Mouse (Mus musculus): ENCODE measurements around the gene Cyp2b13.
"Not testable (repeated sequence)": the region's sequence is repeated elsewhere in the genome, so short reads cannot be mapped to it uniquely, and the experiment has no call there.

The Cyp2b13 gene

DNA sequence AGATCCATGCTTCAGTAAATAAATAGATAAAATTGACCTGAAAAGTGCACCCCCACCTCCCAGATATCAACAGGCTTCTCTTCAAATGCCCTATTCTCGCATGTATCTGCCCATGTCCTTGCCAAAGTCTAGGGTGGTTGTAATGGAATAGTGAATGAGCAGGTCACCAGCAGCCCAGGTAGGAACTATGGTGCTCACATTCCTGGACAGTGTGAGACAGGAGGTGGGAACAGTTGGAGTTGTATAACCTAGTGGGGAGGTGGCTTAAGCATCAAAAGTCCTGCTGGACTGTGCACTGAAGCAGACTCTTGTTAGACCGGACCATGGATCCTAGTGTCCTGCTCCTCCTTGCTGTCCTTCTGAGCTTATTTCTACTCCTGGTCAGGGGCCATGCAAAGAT lies at the start of gene Cyp2b13:
TSS of gene Cyp2b13 (plus strand) at position 301 of the 400 bp plus-strand sequence.
- not testable (repeated sequence) for DNase-seq (ENCODE audit: low read depth, low spot score)

DNA sequence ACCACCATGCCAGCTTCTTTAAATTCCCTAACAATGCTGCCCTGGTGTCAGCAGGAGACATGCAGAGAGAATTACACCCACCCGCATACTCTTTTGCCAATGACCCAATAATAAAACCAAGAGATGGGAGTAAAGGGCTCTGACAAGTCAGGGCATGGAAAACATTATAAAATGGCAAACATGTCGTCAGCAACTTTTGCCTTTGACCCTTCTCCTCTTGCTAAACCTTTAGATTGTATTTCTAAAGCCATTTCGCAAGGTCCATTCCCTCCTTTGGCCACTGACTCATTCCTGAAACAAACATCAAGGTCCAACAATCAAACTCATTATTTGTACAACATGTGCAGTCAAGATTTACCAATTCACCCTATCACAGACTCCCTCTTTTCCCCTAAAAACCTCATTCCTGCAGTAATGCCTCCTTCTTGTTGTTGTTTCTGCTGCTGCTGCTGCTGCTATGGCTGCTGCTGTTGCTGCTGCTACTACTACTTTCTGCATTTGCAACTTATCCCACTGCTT lies 41.4 kb upstream of the Cyp2b13 start:
- not testable (repeated sequence) for DNase-seq (ENCODE audit: low read depth, low spot score)

DNA sequence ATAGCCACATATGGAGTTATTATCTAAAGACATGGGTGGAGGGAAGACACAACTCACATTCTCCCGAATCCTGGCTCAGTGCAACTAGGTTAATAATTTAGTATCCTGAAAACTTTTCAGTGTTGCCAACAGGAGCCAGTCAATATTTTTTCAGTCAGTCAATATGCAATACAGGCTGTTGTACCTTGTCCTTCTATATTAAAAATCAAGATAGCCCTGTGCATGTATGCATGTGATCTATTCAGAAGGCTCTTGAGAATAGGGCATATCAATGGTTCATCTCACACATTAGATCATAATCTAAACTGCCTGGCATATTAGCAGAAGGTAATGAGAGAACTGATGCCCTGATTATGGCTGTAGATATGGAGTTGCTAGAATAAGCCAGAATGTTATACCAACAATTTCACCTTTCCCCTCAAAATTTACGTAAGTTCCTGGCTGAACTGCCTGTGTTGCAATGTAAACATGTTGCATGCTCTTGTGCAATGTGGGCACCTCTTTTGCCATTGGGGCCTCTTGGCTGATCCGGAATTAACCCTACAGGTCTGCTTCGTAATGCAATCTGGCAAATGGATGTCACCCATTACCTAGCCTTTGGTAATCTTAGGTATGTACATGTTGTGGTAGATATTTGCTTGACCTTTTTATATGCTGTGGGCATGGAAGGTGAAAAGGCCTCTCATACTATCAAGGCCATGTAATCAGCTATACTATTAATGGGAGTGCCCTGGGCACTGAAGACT lies 6.2 kb upstream of the Cyp2b13 start:
- DNase-seq (ENCODE audit: low read depth, low spot score): not testable (repeated sequence)

DNA sequence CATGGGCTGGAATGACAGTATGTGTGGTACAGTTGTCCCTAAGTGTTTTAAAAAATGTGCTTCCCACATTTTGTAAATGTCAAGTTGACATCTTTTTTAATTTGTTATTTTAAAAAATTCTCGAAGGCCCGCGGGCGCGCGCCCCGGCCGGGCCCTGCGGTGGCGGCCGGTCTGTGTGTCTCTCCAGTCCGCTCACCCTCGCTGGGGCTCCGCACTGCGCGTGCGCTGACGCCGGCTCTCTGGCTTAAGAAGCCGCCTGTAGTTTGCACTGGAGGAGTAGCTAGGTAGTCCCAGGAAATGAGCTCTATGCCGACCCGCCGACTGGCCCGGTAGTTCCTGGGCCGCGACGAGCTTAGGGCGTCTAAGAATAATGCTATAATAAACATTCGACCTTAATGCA lies 10.4 kb downstream of the Cyp2b13 start:
- peak; percentile 0 for DNase-seq (ENCODE audit: low read depth, low spot score)

DNA sequence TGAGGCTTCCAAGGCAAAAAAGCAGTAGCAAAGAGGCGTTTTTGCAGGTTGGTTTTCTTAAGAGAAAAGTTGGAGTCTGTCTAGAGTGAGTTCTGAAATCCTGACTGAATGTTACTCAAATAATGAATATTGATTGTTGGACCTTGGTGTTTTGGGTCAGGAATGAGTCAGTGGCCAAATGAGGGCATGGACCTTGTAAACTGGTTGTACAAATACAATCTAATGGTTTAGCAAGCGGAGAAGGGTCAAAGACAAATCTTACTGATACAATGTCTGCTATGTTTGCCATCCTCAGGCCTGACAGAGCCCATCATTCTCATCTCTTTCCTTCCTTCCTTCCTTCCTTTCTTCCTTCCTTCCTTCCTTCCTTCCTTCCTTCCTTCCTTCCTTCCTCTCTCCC lies 21.3 kb downstream of the Cyp2b13 start:
- no peak for DNase-seq (ENCODE audit: low read depth, low spot score)

DNA sequence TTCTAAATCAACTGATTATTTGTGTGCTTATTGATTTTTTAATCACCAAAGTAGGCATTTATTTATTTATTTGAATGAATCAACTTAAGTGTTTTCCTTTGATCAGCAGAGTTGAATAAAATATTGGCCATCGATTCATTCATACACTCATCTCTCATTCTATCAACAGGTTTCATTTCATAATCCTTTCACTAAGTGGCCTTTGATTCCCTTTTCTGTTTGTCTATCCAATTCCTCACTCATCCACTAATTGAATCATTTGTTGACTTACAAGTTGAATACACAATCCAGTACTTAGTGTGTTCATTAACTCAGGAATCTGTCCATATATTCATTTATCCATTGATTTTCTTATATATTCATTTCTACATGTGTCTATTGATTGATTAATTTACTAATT lies 26.1 kb downstream of the Cyp2b13 start:
- no peak for DNase-seq (ENCODE audit: low read depth, low spot score)

DNA sequence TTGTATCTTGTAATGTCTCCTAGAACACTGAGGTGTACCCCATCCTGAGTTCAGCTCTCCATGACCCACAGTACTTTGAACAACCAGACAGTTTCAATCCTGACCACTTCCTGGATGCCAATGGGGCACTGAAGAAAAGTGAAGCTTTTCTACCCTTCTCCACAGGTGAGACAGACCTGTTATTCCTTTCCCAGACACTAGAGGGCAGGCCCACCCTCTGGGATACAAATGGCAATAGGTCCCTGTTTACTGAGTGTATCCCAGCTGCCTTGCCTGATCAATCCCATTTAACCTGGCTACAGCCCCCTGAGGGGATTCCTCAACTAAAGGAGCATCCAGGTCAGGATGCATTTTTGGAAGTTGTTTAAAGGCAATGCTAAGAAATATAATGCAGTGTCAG lies 27.3 kb downstream of the Cyp2b13 start:
- DNase-seq (ENCODE audit: low read depth, low spot score): not testable (repeated sequence)

DNA sequence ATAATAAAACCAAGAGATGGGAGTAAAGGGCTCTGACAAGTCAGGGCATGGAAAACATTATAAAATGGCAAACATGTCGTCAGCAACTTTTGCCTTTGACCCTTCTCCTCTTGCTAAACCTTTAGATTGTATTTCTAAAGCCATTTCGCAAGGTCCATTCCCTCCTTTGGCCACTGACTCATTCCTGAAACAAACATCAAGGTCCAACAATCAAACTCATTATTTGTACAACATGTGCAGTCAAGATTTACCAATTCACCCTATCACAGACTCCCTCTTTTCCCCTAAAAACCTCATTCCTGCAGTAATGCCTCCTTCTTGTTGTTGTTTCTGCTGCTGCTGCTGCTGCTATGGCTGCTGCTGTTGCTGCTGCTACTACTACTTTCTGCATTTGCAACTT lies 78.3 kb downstream of the Cyp2b13 start:
- DNase-seq (ENCODE audit: low read depth, low spot score): not testable (repeated sequence)

DNA sequence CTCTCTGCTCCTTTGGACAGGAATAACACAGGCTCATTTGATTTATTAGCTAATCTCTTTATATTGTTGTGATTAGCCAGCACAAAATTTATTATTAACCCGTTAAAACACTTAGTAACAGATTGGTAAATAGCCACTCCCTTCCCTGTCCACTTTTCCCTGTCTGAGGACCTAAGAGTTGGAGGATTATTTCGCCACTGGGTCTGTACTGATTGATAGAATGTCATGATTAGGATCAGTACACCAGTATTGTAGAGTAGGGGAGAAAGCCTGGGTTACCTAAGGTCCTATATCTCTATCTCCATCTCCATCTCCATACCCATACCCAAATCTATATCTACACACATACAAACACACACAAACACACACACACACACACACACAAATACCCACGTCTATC lies 82.4 kb downstream of the Cyp2b13 start:
- not testable (repeated sequence) for DNase-seq (ENCODE audit: low read depth, low spot score)

All from mesoderm, embryonic 11.5 days (tissue).